Mouse (Mus musculus) kidney, adult 11 months (tissue): ENCODE results near the gene Gja5.
A peak's percentile ranks its signal among the peaks of the same experiment; 100 is the strongest.
"Not testable (repeated sequence)": the region's sequence is repeated elsewhere in the genome, so short reads cannot be mapped to it uniquely, and the experiment has no call there.

Source experiments
- DNase-seq: peaks from one replicate; pipeline ENCODE4 v3.0.0; 2022

Gene Gja5

GRCm38 (mm10) chr3:97044188-97044587 lies 139.7 kb downstream of the Gja5 start:
- no peak for DNase-seq

- DNase-seq: no peak
Observed at GRCm38 (mm10) chr3:97047757-97048156, 143.3 kb downstream of the Gja5 start.

- DNase-seq: no peak
Observed at GRCm38 (mm10) chr3:97048360-97048759, 143.9 kb downstream of the Gja5 start.

- no peak for DNase-seq
Observed at GRCm38 (mm10) chr3:97051264-97051744, 146.8 kb downstream of the Gja5 start.

- no peak for DNase-seq
Observed at GRCm38 (mm10) chr3:97052069-97052799, 147.7 kb downstream of the Gja5 start.

- DNase-seq: no peak
Observed at GRCm38 (mm10) chr3:97058704-97059103, 154.2 kb downstream of the Gja5 start.

GRCm38 (mm10) chr3:97060119-97060518 lies 155.6 kb downstream of the Gja5 start:
- no peak for DNase-seq

- DNase-seq: no peak
Observed at GRCm38 (mm10) chr3:97062814-97063213, 158.3 kb downstream of the Gja5 start.

GRCm38 (mm10) chr3:97064046-97064445 lies 159.6 kb downstream of the Gja5 start:
- no peak for DNase-seq

GRCm38 (mm10) chr3:97069589-97069988 lies 165.1 kb downstream of the Gja5 start:
- DNase-seq: not testable (repeated sequence)

GRCm38 (mm10) chr3:97071916-97072315 lies 167.4 kb downstream of the Gja5 start:
- DNase-seq: not testable (repeated sequence)

GRCm38 (mm10) chr3:97072361-97072760 lies 167.9 kb downstream of the Gja5 start:
- DNase-seq: not testable (repeated sequence)

GRCm38 (mm10) chr3:97075744-97076350 lies 171.4 kb downstream of the Gja5 start:
- DNase-seq: not testable (repeated sequence)

GRCm38 (mm10) chr3:97076412-97076811 lies 171.9 kb downstream of the Gja5 start:
- DNase-seq: no peak

- DNase-seq: no peak
Observed at GRCm38 (mm10) chr3:97078436-97078835, 173.9 kb downstream of the Gja5 start.

- no peak for DNase-seq
Observed at GRCm38 (mm10) chr3:97082156-97082555, 177.7 kb downstream of the Gja5 start.

GRCm38 (mm10) chr3:97087326-97087725 lies 182.8 kb downstream of the Gja5 start:
- DNase-seq: no peak

GRCm38 (mm10) chr3:97088291-97088690 lies 183.8 kb downstream of the Gja5 start:
- not testable (repeated sequence) for DNase-seq

GRCm38 (mm10) chr3:97091971-97092370 lies 187.5 kb downstream of the Gja5 start:
- peak; percentile 47 for DNase-seq

- DNase-seq: peak; percentile 44
Observed at GRCm38 (mm10) chr3:97096664-97097063, 192.2 kb downstream of the Gja5 start.

- DNase-seq: no peak
Observed at GRCm38 (mm10) chr3:97100784-97101641, 196.5 kb downstream of the Gja5 start.

- peak; percentile 84 for DNase-seq
Observed at GRCm38 (mm10) chr3:97103946-97104345, 199.5 kb downstream of the Gja5 start.

GRCm38 (mm10) chr3:97104696-97105430 lies 200.4 kb downstream of the Gja5 start:
- peak; percentile 88 for DNase-seq
